Mouse (Mus musculus): ENCODE measurements around the gene Gsdme.

Gene Gsdme

DNA sequence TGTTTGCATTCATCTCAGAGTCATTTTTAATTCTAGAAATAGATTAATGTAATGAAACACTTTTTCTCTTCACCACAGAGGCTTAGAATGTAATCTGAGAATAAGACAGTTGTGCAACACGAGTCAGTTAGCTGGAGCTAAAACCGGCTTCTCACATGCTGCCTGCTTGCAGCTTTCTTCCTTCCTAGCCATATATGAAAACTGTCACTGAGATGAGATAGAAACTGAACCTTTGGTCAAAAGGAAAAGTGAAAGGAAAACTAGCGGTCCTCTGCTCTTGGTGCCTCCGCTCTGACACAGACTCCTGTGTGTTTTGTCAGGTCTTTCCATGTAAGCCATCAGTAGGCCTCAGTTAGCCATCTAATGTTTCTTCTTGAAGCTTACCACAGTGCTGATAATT, 75.7 kb downstream of the Gsdme start:
- DNase-seq (ENCODE audit: low spot score) = no peak

- DNase-seq (ENCODE audit: low spot score) = no peak
Observed at GRCm38 (mm10) chr6:50180189-50180588, 83.5 kb downstream of the Gsdme start.

GRCm38 (mm10) chr6:50175736-50176135, 87.9 kb downstream of the Gsdme start:
- no peak for DNase-seq (ENCODE audit: low spot score)

GRCm38 (mm10) chr6:50169771-50170170, 93.9 kb downstream of the Gsdme start:
- no peak for DNase-seq (ENCODE audit: low spot score)

- no peak for DNase-seq (ENCODE audit: low spot score)
Observed at GRCm38 (mm10) chr6:50168821-50169220, 94.8 kb downstream of the Gsdme start.

DNA sequence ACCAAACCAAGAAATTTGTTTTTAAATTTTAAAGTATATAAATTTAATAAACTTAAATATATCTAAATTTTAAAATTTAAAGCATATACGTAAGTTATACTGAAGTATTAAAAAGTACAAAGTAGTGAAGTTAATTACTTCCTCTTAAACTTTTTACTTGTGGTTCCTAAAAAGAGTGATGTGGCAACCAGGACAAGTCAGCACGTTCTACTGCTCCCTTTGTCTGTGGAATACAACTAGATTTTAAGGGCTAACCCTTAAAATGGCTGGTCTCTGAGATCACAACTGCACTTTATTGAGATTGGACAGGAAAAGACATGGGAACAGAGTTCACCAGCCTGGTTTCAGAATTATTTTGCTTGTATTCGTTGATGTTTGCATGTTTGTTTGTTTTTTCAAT, 100.6 kb downstream of the Gsdme start:
- DNase-seq (ENCODE audit: low spot score) = no peak

GRCm38 (mm10) chr6:50159842-50160241, 103.8 kb downstream of the Gsdme start:
- no peak for DNase-seq (ENCODE audit: low spot score)

GRCm38 (mm10) chr6:50149378-50149777, 114.3 kb downstream of the Gsdme start:
- no peak for DNase-seq (ENCODE audit: low spot score)

- no peak for DNase-seq (ENCODE audit: low spot score)
Observed at GRCm38 (mm10) chr6:50146158-50146557, 117.5 kb downstream of the Gsdme start.

- DNase-seq (ENCODE audit: low spot score) = no peak
Observed at GRCm38 (mm10) chr6:50139526-50139925, 124.1 kb downstream of the Gsdme start.
